Mouse (Mus musculus) lung, embryonic 16.5 days (tissue): ENCODE measurements around the gene Exosc2. TPM values are rescaled to one million over a fixed set of nuclear protein-coding genes. Genes with fewer than 3 reads are reported as not detected.
A peak's percentile ranks its signal among the peaks of the same experiment; 100 is the strongest.

Source experiments
- ATAC-seq: fragments of 200-750 bp; cut with Nextera tagmentation; 2 replicates; pipeline ENCODE4 v1.8.0; 2017; ENCODE audit warnings: low read depth, mild to moderate bottlenecking, moderate library complexity
- H3K27ac ChIP-seq: fragments of 300-500 bp; sonication (generic); 2 replicates; pipeline ENCODE4 v1.5.1; 2014; ENCODE audit warnings: mild to moderate bottlenecking, control low read depth, low read length
- H3K27me3 ChIP-seq: fragments of 300-500 bp; sonication (generic); 2 replicates; pipeline ENCODE4 v1.6.1; 2014; ENCODE audit warnings: low read depth, low read length, mixed read lengths; ENCODE audit not compliant: control insufficient read depth, insufficient read depth
- H3K36me3 ChIP-seq: fragments of 300-500 bp; sonication (generic); 2 replicates; pipeline ENCODE4 v1.6.1; 2014; ENCODE audit warnings: low read length; ENCODE audit not compliant: control insufficient read depth, insufficient read depth
- H3K4me1 ChIP-seq: fragments of 300-500 bp; sonication (generic); replicated peaks from 2 replicates; pipeline ENCODE4 v1.6.1; 2014; ENCODE audit warnings: low read length, mixed read lengths; ENCODE audit not compliant: control insufficient read depth, insufficient read depth
- H3K4me2 ChIP-seq: fragments of 300-500 bp; sonication (generic); 2 replicates; pipeline ENCODE4 v1.6.1; 2014; ENCODE audit warnings: low read depth, low read length, control low read depth
- H3K4me3 ChIP-seq: fragments of 300-500 bp; sonication (generic); 2 replicates; pipeline ENCODE4 v1.5.1; 2014; ENCODE audit warnings: mild to moderate bottlenecking, low read length, control low read depth
- H3K9ac ChIP-seq: fragments of 300-500 bp; sonication (generic); 2 replicates; pipeline ENCODE4 v1.6.1; 2014; ENCODE audit warnings: low read length, control low read depth
- H3K9me3 ChIP-seq: fragments of 300-500 bp; sonication (generic); 2 replicates; pipeline ENCODE4 v1.6.1; 2016; ENCODE audit warnings: low read length; ENCODE audit not compliant: control insufficient read depth
- WGBS: fragments of 180-500 bp; shearing (Covaris S2); extraction: QIAGEN DNeasy Blood & Tissue Kit; methylation state at CpG from one replicate; pipeline ENCODE4 v1.1.7; 2014; 5-methylcytosine and 5-hydroxymethylcytosine counted together
- polyA plus RNA-seq: library from polyadenylated mRNA; unstranded; fragments of >200 nt; fragmentation: Nextera tagmentation; extraction: Ambion mirVana; gene quantifications from 2 replicates; pipeline ENCODE4 v1.2.1, GENCODE M21; 2015

Gene Exosc2
- 55.1 and 56.5 TPM in 2 replicates for polyA plus RNA-seq

DNA sequence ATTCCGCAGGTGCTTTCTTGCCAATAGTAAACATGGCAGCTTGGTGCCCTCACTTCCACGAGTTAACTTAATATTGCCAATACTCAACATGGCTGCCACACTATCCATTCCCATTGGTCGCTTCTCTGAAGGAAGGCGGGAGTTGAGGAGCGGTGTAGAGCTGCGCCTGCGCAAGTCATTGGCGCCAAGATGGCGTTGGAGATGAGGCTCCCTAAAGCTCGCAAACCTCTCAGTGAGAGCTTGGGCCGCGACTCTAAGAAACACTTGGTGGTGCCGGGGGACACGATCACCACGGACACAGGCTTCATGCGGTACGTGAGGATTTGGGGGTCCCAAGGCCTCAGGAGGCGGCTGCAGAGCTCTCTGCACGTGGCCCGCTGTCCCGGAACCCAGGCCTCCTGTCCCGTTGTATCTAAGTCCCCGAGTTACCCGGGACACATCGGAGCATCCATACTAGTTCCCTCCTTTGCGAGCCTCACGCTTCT is at the start of gene Exosc2:
TSS of gene Exosc2 (plus strand) at position 165 of the 485 bp plus-strand sequence.
- peak within 1 kb of the TSS; percentile 79 for H3K4me3 ChIP-seq
- no peaks in the 10 kb centered on the region for H3K9me3 ChIP-seq
- peak within 1 kb of the TSS; percentile 53 for H3K27ac ChIP-seq
- peak; percentile 99 for ATAC-seq
- H3K27me3 ChIP-seq = no peaks in the 10 kb centered on the region; the same call in 1 of the 2 replicates
- peak within 1 kb of the TSS; percentile 81 for H3K9ac ChIP-seq
- WGBS = under 1% methylated on average over 27 of the region's 27 CpGs
- H3K36me3 ChIP-seq = peaks cover 11% of the 10 kb centered on the region
- H3K4me2 ChIP-seq = peak within 1 kb of the TSS; percentile 76
- H3K4me1 ChIP-seq = peaks cover 8% of the 10 kb centered on the region; the same call in 1 of the 2 replicates

GRCm38 (mm10) chr2:31633531-31633930 is 37.0 kb upstream of the Exosc2 start:
- WGBS = 44% methylated on average over 3 of the region's 3 CpGs
- Histone ChIP-seq H3K4me1 (peaks cover 16% of the 10 kb centered on the region), H3K4me3 (no peak overlapping the region), H3K27ac (no peak overlapping the region), H3K9ac (no peak overlapping the region), H3K9me3 (no peaks in the 10 kb centered on the region), H3K36me3 (no peaks in the 10 kb centered on the region), H3K4me2 (no peak overlapping the region), H3K27me3 (peaks cover 69% of the 10 kb centered on the region)
- ATAC-seq = no peak

GRCm38 (mm10) chr2:31635281-31636137 is 35.0 kb upstream of the Exosc2 start:
- WGBS = 2% methylated on average over 52 of the region's 52 CpGs
- Histone ChIP-seq H3K4me2 (peak overlapping the region; percentile 7; the same call in 1 of the 2 replicates), H3K4me3 (peak overlapping the region; percentile 17; the same call in 1 of the 2 replicates), H3K9ac (no peak overlapping the region), H3K36me3 (no peaks in the 10 kb centered on the region), H3K4me1 (peaks cover 16% of the 10 kb centered on the region), H3K27me3 (peaks cover 89% of the 10 kb centered on the region), H3K9me3 (no peaks in the 10 kb centered on the region), H3K27ac (no peak overlapping the region)
- no peak for ATAC-seq

DNA sequence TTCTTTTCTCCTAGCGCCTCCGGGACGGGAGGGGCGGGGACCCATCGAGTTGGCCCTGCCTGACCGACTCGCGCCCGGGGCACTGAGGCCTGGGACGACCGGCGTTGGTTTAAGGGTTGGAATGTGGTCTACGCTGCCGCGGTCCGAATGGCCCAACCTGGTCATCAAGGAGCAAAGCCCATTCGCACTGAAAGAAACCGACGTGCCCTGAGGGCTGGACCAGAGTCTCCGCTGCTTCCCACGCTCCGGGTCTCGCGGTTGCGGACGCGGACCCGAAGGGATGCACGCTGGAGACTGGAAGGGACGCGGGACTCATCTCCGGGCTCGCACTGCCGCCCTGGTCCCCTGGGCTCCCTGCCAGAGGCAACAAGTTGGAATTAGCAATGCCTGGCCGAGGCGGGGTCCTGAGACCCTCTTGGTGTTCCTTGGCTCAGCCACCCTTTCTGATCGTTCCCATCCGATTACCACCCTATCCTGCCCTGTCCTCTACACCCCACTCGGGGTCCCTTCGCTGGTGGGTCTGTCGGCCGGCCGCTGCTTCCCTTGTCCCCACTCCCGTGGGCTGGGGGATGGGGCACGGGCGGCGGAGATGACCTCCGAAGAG is 34.3 kb upstream of the Exosc2 start:
- Histone ChIP-seq H3K36me3 (no peaks in the 10 kb centered on the region), H3K9ac (no peak overlapping the region), H3K9me3 (no peaks in the 10 kb centered on the region), H3K4me1 (peaks cover 16% of the 10 kb centered on the region), H3K27ac (no peak overlapping the region), H3K4me3 (peak overlapping the region; percentile 17; the same call in 1 of the 2 replicates), H3K27me3 (peaks cover 94% of the 10 kb centered on the region), H3K4me2 (peak overlapping the region; percentile 7; the same call in 1 of the 2 replicates)
- WGBS = 1% methylated on average over 48 of the region's 48 CpGs
- no peak for ATAC-seq

GRCm38 (mm10) chr2:31636742-31637141 is 33.8 kb upstream of the Exosc2 start:
- Histone ChIP-seq H3K9ac (no peak overlapping the region), H3K9me3 (no peaks in the 10 kb centered on the region), H3K4me2 (no peak overlapping the region), H3K27ac (no peak overlapping the region), H3K36me3 (no peaks in the 10 kb centered on the region), H3K4me3 (peak overlapping the region; percentile 10; the same call in 1 of the 2 replicates), H3K27me3 (peaks cover 95% of the 10 kb centered on the region), H3K4me1 (peaks cover 16% of the 10 kb centered on the region)
- under 1% methylated on average over 28 of the region's 35 CpGs for WGBS
- ATAC-seq = no peak

- H3K9ac ChIP-seq = no peak overlapping the region
- H3K9me3 ChIP-seq = no peaks in the 10 kb centered on the region
- H3K36me3 ChIP-seq = no peaks in the 10 kb centered on the region
- no peak overlapping the region for H3K27ac ChIP-seq
- WGBS = 2% methylated on average over 12 of the region's 12 CpGs
- no peak overlapping the region for H3K4me3 ChIP-seq
- no peak overlapping the region for H3K4me2 ChIP-seq
- no peak for ATAC-seq
- peaks cover 16% of the 10 kb centered on the region for H3K4me1 ChIP-seq
- peaks cover 97% of the 10 kb centered on the region for H3K27me3 ChIP-seq
Observed at GRCm38 (mm10) chr2:31637311-31637710, 33.2 kb upstream of the Exosc2 start.

- ATAC-seq = peak; percentile 24; the same call in 1 of the 2 replicates
- Histone ChIP-seq H3K27me3 (peaks cover 97% of the 10 kb centered on the region), H3K9me3 (no peaks in the 10 kb centered on the region), H3K36me3 (no peaks in the 10 kb centered on the region), H3K27ac (no peak overlapping the region), H3K9ac (no peak overlapping the region), H3K4me2 (no peak overlapping the region), H3K4me1 (peaks cover 16% of the 10 kb centered on the region), H3K4me3 (no peak overlapping the region)
- 0% methylated on average over 22 of the region's 22 CpGs for WGBS
Observed at GRCm38 (mm10) chr2:31637807-31638206, 32.7 kb upstream of the Exosc2 start.

GRCm38 (mm10) chr2:31638581-31639465 is 31.7 kb upstream of the Exosc2 start:
- Histone ChIP-seq H3K4me2 (no peak overlapping the region), H3K9me3 (no peaks in the 10 kb centered on the region), H3K4me1 (peaks cover 16% of the 10 kb centered on the region), H3K9ac (no peak overlapping the region), H3K27me3 (peaks cover 97% of the 10 kb centered on the region), H3K27ac (no peak overlapping the region), H3K4me3 (no peak overlapping the region), H3K36me3 (no peaks in the 10 kb centered on the region)
- no peak for ATAC-seq
- 1% methylated on average over 33 of the region's 34 CpGs for WGBS
